Mouse (Mus musculus) embryonic facial prominence, embryonic 13.5 days (tissue): Measurements from ENCODE around the gene Slc9a9. TPM values are rescaled to one million over a fixed set of nuclear protein-coding genes. Genes with fewer than 3 reads are reported as not detected.

Experiments
- ATAC-seq: fragments of 200-750 bp; cut with Nextera tagmentation; 2 replicates; pipeline ENCODE4 v1.8.0; 2017; ENCODE audit warnings: low read depth; ENCODE audit not compliant: insufficient number of reproducible peaks, insufficient read depth, low FRiP score, low TSS enrichment
- H3K27ac ChIP-seq: fragments of 300-500 bp; sonication (generic); 2 replicates; pipeline ENCODE4 v1.5.1; 2015; ENCODE audit warnings: moderate library complexity, mild to moderate bottlenecking, inconsistent platforms
- H3K27me3 ChIP-seq: fragments of 300-500 bp; sonication (generic); 2 replicates; pipeline ENCODE4 v1.6.1; 2015; ENCODE audit warnings: mild to moderate bottlenecking, inconsistent platforms
- H3K36me3 ChIP-seq: fragments of 300-500 bp; sonication (generic); 2 replicates; pipeline ENCODE4 v1.6.1; 2015; ENCODE audit warnings: mild to moderate bottlenecking, inconsistent platforms
- H3K4me1 ChIP-seq: fragments of 300-500 bp; sonication (generic); 2 replicates; pipeline ENCODE4 v1.6.1; 2015; ENCODE audit warnings: inconsistent platforms
- H3K4me2 ChIP-seq: fragments of 300-500 bp; sonication (generic); 2 replicates; pipeline ENCODE4 v1.6.1; 2015; ENCODE audit warnings: moderate library complexity, mild to moderate bottlenecking, inconsistent platforms
- H3K4me3 ChIP-seq: fragments of 300-500 bp; sonication (generic); 2 replicates; pipeline ENCODE4 v1.5.1; 2015; ENCODE audit warnings: mild to moderate bottlenecking, inconsistent platforms
- H3K9ac ChIP-seq: fragments of 300-500 bp; sonication (generic); 2 replicates; pipeline ENCODE4 v1.6.1; 2015; ENCODE audit warnings: mild to moderate bottlenecking, inconsistent platforms
- H3K9me3 ChIP-seq: fragments of 300-500 bp; sonication (generic); 2 replicates; pipeline ENCODE4 v1.6.1; 2016; ENCODE audit warnings: inconsistent platforms
- WGBS: fragments of 180-500 bp; shearing (Covaris S2); methylation state at CpG from one replicate; pipeline ENCODE4 v1.1.7; 2015; ENCODE audit warnings: mixed read lengths; 5-methylcytosine and 5-hydroxymethylcytosine counted together
- polyA plus RNA-seq: library from polyadenylated mRNA; unstranded; fragments of >200 nt; fragmentation: Nextera tagmentation; extraction: Ambion mirVana; gene quantifications from 2 replicates; pipeline ENCODE4 v1.2.1, GENCODE M21; 2015

Gene Slc9a9
- polyA plus RNA-seq, 1 experiment from 2014 or later = 5.2 TPM

DNA sequence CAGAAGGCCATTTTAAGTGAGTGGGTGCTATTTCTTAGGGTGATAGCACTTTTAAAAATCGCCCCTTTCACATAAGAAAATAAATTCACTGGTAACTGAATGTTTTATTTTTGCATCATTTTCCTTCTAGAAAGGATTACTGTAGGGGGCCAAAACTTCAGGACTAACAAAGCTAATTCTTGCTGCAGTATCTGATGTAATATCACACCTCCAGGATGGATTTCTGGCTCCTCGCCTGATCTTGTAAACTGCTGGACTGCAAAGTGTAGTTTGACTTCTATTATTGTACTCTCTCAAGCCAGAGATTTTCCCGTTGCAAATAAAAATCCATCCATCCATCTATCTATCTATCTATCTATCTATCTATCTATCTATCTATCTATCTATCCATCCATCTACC lies 174.5 kb downstream of the Slc9a9 start:
- ATAC-seq = no peak
- H3K4me1 ChIP-seq = no peaks in the 10 kb centered on the region
- no peak overlapping the region for H3K9ac ChIP-seq
- no peaks in the 10 kb centered on the region for H3K27me3 ChIP-seq
- no peak overlapping the region for H3K4me2 ChIP-seq
- no peaks in the 10 kb centered on the region; the same call in 1 of the 2 replicates for H3K9me3 ChIP-seq
- H3K27ac ChIP-seq = no peak overlapping the region
- 89% methylated on average over 3 of the region's 3 CpGs for WGBS
- H3K36me3 ChIP-seq = no peaks in the 10 kb centered on the region
- H3K4me3 ChIP-seq = no peak overlapping the region

DNA sequence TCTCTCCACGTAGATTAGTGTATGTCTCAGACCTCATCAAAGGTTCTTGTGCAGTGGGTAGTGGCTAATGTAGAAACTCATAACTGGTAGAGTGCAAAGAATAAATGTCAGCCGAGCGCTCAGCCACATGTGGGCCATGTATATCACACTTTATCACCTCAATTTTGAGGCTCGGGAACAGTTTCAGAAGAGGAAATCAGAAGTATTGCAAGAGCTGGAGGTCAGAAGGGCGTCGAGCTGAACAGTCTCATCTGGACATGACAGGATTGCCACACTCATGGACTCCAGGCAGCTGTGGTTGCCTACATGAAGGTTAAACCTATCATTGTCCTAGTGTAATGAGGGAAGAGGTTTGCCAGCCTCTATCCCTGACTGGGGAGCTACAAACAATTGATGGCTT lies 177.9 kb downstream of the Slc9a9 start:
- Histone ChIP-seq H3K9ac (no peak overlapping the region), H3K27me3 (no peaks in the 10 kb centered on the region), H3K4me1 (no peaks in the 10 kb centered on the region), H3K9me3 (no peaks in the 10 kb centered on the region; the same call in 1 of the 2 replicates), H3K4me2 (no peak overlapping the region), H3K27ac (no peak overlapping the region), H3K36me3 (no peaks in the 10 kb centered on the region), H3K4me3 (no peak overlapping the region)
- WGBS = 90% methylated on average over 6 of the region's 6 CpGs
- ATAC-seq = no peak

DNA sequence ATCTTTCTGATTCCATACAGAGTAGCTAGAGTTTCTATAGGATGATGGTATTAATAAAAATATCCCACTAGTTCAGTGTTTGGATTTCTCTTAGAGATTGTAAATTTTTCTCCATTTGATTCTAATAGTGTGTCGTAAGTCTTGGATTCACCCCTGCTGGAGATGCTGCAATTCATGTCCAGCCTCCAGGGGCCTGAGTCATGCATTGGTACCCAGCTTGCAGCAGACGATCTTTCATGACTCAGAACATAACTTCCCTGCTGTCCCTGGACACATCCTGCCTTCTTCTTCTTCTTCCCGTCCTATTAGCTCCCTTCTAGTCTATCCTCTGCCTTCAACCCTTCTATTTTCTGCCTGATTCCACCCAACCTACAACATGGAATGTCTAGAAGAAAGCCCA lies 181.8 kb downstream of the Slc9a9 start:
- no peaks in the 10 kb centered on the region for H3K4me1 ChIP-seq
- H3K27me3 ChIP-seq = no peaks in the 10 kb centered on the region
- no peak overlapping the region for H3K27ac ChIP-seq
- WGBS = 65% methylated on average over 3 of the region's 3 CpGs
- H3K9me3 ChIP-seq = no peaks in the 10 kb centered on the region; the same call in 1 of the 2 replicates
- ATAC-seq = no peak
- no peak overlapping the region for H3K9ac ChIP-seq
- H3K4me2 ChIP-seq = no peak overlapping the region
- no peak overlapping the region for H3K4me3 ChIP-seq
- no peaks in the 10 kb centered on the region for H3K36me3 ChIP-seq

DNA sequence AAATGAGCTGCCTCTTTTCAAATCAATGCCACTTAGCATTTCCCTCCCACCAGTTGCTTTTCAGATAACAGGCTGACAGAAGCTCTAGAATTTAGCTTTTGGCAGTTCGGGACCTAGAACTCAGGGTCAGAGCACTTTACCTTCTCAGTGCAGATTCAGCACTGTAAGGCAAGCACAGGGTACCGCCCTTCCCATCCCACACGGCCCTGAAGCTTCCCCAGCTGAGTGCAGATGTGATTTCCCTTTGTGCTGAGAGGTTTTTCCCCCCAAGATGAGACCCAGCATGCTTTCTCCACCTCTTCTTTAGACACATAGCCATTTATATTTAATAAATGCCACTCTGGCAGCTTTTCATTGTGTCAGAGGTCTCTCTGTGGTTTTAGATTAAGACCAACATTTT lies 186.4 kb downstream of the Slc9a9 start:
- Histone ChIP-seq H3K27me3 (no peaks in the 10 kb centered on the region), H3K9ac (no peak overlapping the region), H3K9me3 (no peaks in the 10 kb centered on the region), H3K4me2 (no peak overlapping the region), H3K4me1 (no peaks in the 10 kb centered on the region), H3K27ac (no peak overlapping the region), H3K4me3 (no peak overlapping the region), H3K36me3 (no peaks in the 10 kb centered on the region)
- ATAC-seq = no peak
- 54% methylated on average over 3 of the region's 3 CpGs for WGBS

DNA sequence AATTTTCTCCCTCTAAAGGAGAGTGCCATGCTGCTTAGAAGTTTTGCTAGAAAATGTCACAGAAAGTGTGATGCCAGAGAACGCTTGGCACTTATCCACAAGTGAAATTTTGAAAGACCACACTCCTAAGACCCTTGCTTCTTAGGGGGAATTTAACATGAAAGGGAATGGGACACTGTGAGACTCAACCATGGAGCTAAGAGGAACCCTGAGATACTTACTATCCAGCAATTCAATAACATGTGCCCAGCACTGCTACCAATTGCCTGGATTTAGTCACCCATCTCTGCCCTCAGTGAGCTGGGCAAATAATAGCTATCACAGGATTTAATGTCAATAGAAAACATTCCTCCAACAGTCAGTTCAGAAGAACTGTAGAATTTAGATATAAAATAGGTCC lies 198.8 kb downstream of the Slc9a9 start:
- no peaks in the 10 kb centered on the region for H3K36me3 ChIP-seq
- H3K27ac ChIP-seq = no peak overlapping the region
- ATAC-seq = no peak
- 87% methylated on average over 1 of the region's 1 CpGs for WGBS
- H3K9ac ChIP-seq = no peak overlapping the region
- H3K27me3 ChIP-seq = no peaks in the 10 kb centered on the region
- peaks cover 4% of the 10 kb centered on the region; the same call in 1 of the 2 replicates for H3K9me3 ChIP-seq
- no peaks in the 10 kb centered on the region for H3K4me1 ChIP-seq
- H3K4me2 ChIP-seq = no peak overlapping the region
- H3K4me3 ChIP-seq = no peak overlapping the region

DNA sequence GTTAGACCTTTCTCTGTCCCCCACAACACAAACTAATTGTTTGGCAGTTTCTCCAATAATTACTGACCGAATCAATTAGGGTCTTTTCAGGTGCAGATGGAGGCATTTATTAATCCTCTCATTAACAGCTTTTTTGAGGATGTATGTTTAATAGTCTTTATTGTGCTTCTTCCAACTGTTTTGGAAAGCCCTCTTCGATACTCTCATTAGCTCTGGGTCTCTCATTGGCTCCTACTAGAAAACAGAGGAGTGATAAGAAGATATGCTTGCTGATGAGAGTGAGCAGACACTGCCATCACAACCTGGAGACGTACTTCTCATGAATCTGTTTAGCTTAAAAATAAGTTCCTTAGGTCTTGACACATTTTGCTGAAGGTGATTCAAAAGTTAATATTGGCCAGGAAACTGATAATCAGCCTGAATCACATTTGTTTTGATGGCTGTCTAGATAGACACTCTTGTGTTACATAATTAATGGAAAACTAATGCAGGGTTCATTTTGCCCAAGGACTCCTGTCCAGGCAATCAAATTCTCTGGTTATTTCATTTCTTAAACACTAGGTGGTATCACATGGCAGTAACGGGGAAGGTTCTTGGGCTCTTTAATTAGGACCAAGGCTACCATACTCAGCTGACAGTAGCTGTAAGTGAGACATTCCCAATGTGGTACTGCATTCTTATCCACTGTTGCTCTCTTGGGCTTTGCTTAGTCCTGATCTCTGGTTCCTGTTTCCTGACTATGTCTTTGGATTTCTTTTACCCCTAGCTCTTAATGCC lies 199.5 kb downstream of the Slc9a9 start:
- ATAC-seq = no peak
- Histone ChIP-seq H3K9ac (no peak overlapping the region), H3K4me2 (no peak overlapping the region), H3K36me3 (no peaks in the 10 kb centered on the region), H3K27ac (no peak overlapping the region), H3K27me3 (no peaks in the 10 kb centered on the region), H3K9me3 (peaks cover 4% of the 10 kb centered on the region; the same call in 1 of the 2 replicates), H3K4me3 (no peak overlapping the region), H3K4me1 (no peaks in the 10 kb centered on the region)
- WGBS = 66% methylated on average over 4 of the region's 4 CpGs

DNA sequence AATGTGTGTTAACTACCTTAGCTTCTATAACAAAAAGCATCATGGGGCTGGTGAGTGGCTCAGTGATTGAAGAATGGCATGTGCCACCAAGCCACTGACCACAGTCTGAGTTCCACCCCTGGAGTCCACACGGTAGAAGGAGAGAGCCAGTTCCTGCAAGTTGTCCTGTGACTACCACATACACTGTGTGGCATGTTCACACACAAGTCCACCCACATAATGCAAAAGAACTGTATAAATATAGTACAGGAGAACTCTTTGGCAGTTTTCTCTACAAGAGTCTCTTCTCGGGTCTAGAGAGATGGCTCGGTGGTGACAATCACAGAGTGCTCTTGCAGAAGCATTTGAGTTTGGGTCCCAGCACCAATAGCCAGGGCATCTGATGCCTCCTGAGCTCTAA lies 212.8 kb downstream of the Slc9a9 start:
- H3K4me1 ChIP-seq = no peaks in the 10 kb centered on the region
- H3K27me3 ChIP-seq = no peaks in the 10 kb centered on the region
- H3K4me3 ChIP-seq = no peak overlapping the region
- no peaks in the 10 kb centered on the region for H3K36me3 ChIP-seq
- H3K4me2 ChIP-seq = no peak overlapping the region
- WGBS = 91% methylated on average over 3 of the region's 3 CpGs
- H3K9me3 ChIP-seq = no peaks in the 10 kb centered on the region
- H3K9ac ChIP-seq = no peak overlapping the region
- H3K27ac ChIP-seq = no peak overlapping the region
- ATAC-seq = no peak

DNA sequence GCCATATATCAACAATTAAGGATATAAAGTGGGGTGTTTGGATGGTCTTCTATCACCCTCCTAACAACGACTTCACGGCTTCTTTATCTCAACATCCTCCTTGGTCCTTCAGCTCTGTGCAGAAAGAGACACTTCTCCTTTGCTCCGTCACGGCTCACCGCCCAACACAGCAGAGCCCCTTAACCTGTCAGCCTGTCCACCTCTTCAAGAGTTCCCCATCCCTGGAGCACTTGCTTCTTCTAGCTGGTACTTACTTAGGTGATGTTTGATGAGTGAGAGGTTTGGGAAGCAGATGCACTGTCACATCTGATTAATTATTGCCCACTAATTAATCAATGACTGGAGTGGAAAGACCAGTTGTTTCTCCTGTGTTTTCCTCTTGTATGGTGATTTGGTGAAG lies 213.7 kb downstream of the Slc9a9 start:
- WGBS = 91% methylated on average over 5 of the region's 5 CpGs
- Histone ChIP-seq H3K9ac (no peak overlapping the region), H3K27me3 (no peaks in the 10 kb centered on the region), H3K36me3 (no peaks in the 10 kb centered on the region), H3K4me2 (no peak overlapping the region), H3K27ac (no peak overlapping the region), H3K9me3 (no peaks in the 10 kb centered on the region), H3K4me3 (no peak overlapping the region), H3K4me1 (no peaks in the 10 kb centered on the region)
- ATAC-seq = no peak

DNA sequence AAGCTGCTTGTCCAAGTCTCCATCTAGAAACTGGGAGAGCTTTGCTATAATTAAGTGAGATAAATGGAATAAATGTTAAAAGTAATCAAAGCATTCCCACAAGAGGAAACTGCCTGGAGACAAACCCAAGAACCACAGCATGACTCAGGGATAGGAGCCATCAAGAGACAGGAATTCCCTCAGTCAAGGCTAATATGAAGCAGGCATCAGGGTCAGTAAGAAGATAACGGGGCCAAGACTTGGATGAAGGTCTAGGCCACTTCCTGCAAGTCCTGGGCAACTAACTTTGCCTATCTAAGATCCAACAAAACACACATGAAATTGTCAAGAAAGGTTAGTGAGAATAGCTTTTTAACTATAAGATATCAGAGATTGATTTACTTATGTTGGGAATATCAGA lies 215.4 kb downstream of the Slc9a9 start:
- Histone ChIP-seq H3K27ac (no peak overlapping the region), H3K9ac (no peak overlapping the region), H3K4me1 (no peaks in the 10 kb centered on the region), H3K4me2 (no peak overlapping the region), H3K4me3 (no peak overlapping the region), H3K9me3 (no peaks in the 10 kb centered on the region), H3K36me3 (no peaks in the 10 kb centered on the region), H3K27me3 (no peaks in the 10 kb centered on the region)
- ATAC-seq = no peak
- WGBS = 46% methylated on average over 1 of the region's 1 CpGs

DNA sequence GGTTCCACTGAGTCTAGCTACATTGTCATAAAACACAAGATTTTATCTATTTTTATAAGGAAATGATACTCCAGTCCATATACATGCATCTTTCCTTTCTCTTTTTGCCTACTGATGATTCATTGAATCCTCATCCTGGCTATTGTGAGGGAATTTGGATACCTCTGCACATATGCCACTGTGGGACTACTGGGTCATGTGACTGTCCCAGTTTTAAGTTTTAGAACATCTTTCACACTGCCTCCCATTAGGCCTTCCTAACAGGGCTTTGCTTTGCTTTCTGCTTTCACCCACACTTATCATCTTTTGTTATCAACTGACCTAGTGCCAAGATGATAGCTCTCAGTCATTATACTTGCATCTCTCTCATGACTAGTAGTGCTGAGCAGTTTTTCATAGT lies 219.9 kb downstream of the Slc9a9 start:
- Histone ChIP-seq H3K4me1 (no peaks in the 10 kb centered on the region), H3K4me2 (no peak overlapping the region)
- ATAC-seq = no peak

DNA sequence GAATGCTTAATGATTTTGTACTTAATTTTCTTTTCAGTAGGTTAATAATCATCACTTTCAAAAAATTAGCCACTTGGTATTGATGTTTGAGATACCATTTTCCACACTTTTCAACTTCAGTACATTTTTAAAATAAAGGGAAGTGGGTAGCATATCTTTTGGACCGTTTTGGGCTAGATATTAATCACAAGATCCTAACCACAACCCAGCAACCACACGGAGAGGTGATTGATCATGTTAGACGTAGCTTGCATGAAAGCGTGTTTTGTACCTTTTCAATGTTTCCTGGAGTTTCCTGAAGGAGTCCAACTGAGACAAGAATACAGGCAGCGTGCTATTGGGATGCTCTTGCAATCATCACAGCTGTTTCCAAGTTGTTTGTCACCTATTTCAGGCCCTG lies 226.2 kb downstream of the Slc9a9 start:
- WGBS = 58% methylated on average over 5 of the region's 5 CpGs

More for the DNA sequence above, 219.9 kb downstream of the Slc9a9 start:
- no peaks in the 10 kb centered on the region for H3K9me3 ChIP-seq
- H3K36me3 ChIP-seq = no peaks in the 10 kb centered on the region
- no peaks in the 10 kb centered on the region for H3K27me3 ChIP-seq
- no peak overlapping the region for H3K4me3 ChIP-seq
- H3K9ac ChIP-seq = no peak overlapping the region
- H3K27ac ChIP-seq = no peak overlapping the region

DNA sequence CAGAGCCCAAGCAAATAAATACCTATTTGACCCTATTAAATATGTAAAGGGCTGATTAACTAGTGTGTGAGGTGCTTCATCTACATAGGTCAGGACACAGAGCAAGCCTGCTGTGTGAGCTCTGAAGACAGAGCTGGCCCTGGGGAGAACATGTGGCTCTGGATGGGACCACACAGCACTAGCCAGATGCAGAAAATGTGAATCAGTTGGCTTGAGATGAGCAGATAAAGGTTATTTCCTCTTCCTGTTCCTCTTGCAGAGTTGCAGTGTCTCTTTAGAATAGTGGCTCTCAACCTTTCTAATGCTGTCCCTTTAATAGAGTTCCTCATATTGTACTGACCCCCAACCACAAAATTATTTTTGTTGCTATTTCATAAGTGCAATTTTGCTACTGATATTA lies 234.5 kb downstream of the Slc9a9 start:
- H3K36me3 ChIP-seq = no peaks in the 10 kb centered on the region
- no peaks in the 10 kb centered on the region for H3K27me3 ChIP-seq
- no peak for ATAC-seq
- no peak overlapping the region for H3K4me3 ChIP-seq
- 0 out of 2 replicates have a peak, but pooled peaks cover 8% of the 10 kb centered on the region for H3K4me1 ChIP-seq
- no peak overlapping the region for H3K27ac ChIP-seq
- no peak overlapping the region for H3K4me2 ChIP-seq
- no peak overlapping the region for H3K9ac ChIP-seq
- H3K9me3 ChIP-seq = no peaks in the 10 kb centered on the region

More for the DNA sequence above, 226.2 kb downstream of the Slc9a9 start:
- no peaks in the 10 kb centered on the region for H3K36me3 ChIP-seq
- no peak for ATAC-seq
- H3K4me1 ChIP-seq = no peaks in the 10 kb centered on the region
- H3K4me2 ChIP-seq = no peak overlapping the region
- no peaks in the 10 kb centered on the region for H3K27me3 ChIP-seq
- no peak overlapping the region for H3K4me3 ChIP-seq
- H3K9me3 ChIP-seq = no peaks in the 10 kb centered on the region
- H3K27ac ChIP-seq = no peak overlapping the region
- H3K9ac ChIP-seq = no peak overlapping the region
